Mouse (Mus musculus) heart, embryonic 11.5 days (tissue): ENCODE measurements around the gene Fau. TPM values are rescaled to one million over a fixed set of nuclear protein-coding genes. Genes with fewer than 3 reads are reported as not detected.

Experiments used
- ATAC-seq: fragments of 200-750 bp; cut with Nextera tagmentation; replicated peaks from 2 replicates; pipeline ENCODE4 v1.8.0; 2017; ENCODE audit warnings: moderate library complexity; ENCODE audit not compliant: insufficient number of reproducible peaks, low FRiP score, low TSS enrichment
- H3K27ac ChIP-seq: fragments of 300-500 bp; sonication (generic); 2 replicates; pipeline ENCODE4 v1.5.1; 2014; ENCODE audit warnings: mild to moderate bottlenecking, low read depth, low read length
- H3K27me3 ChIP-seq: fragments of 300-500 bp; sonication (generic); 2 replicates; pipeline ENCODE4 v1.6.1; 2014; ENCODE audit warnings: mild to moderate bottlenecking, low read length, mixed read lengths; ENCODE audit not compliant: control insufficient read depth, insufficient read depth
- H3K36me3 ChIP-seq: fragments of 300-500 bp; sonication (generic); 2 replicates; pipeline ENCODE4 v1.6.1; 2014; ENCODE audit warnings: mild to moderate bottlenecking, low read length, moderate library complexity, mixed read lengths; ENCODE audit not compliant: control insufficient read depth, insufficient read depth
- H3K4me1 ChIP-seq: fragments of 300-500 bp; sonication (generic); 2 replicates; pipeline ENCODE4 v1.6.1; 2014; ENCODE audit warnings: low read length; ENCODE audit not compliant: control insufficient read depth, insufficient read depth
- H3K4me2 ChIP-seq: fragments of 300-500 bp; sonication (generic); 2 replicates; pipeline ENCODE4 v1.6.1; 2014; ENCODE audit warnings: mild to moderate bottlenecking, moderate library complexity
- H3K4me3 ChIP-seq: fragments of 300-500 bp; sonication (generic); 2 replicates; pipeline ENCODE4 v1.5.1; 2014; ENCODE audit warnings: low read depth, low read length
- H3K9ac ChIP-seq: fragments of 300-500 bp; sonication (generic); 2 replicates; pipeline ENCODE4 v1.6.1; 2014; ENCODE audit warnings: mild to moderate bottlenecking, low read depth, low read length, moderate library complexity
- H3K9me3 ChIP-seq: fragments of 300-500 bp; sonication (generic); replicated peaks from 2 replicates; pipeline ENCODE4 v1.6.1; 2016; ENCODE audit warnings: low read length; ENCODE audit not compliant: control insufficient read depth
- WGBS: fragments of 180-500 bp; shearing (Covaris S2); extraction: QIAGEN DNeasy Blood & Tissue Kit; methylation state at CpG from one replicate; pipeline ENCODE4 v1.1.7; 2014; ENCODE audit not compliant: insufficient replicate concordance; 5-methylcytosine and 5-hydroxymethylcytosine counted together
- polyA plus RNA-seq: library from polyadenylated mRNA; unstranded; fragments of >200 nt; fragmentation: Nextera tagmentation; extraction: Ambion mirVana; gene quantifications from 2 replicates; pipeline ENCODE4 v1.2.1, GENCODE M21; 2014

Gene Fau
- polyA plus RNA-seq, 1 experiment from 2014 or later, result 633 TPM

- peaks cover 3% of the 10 kb centered on the region; the same call in 1 of the 2 replicates for H3K27me3 ChIP-seq
- H3K9ac ChIP-seq, result no peak overlapping the region
- no peak overlapping the region for H3K4me2 ChIP-seq
- no peak overlapping the region for H3K27ac ChIP-seq
- WGBS, result 35% methylated on average over 3 of the region's 3 CpGs
- no peak for ATAC-seq
- no peak overlapping the region for H3K4me3 ChIP-seq
- H3K9me3 ChIP-seq, result no peaks in the 10 kb centered on the region
- H3K36me3 ChIP-seq, result no peaks in the 10 kb centered on the region
- peaks cover 2% of the 10 kb centered on the region; the same call in 1 of the 2 replicates for H3K4me1 ChIP-seq
These were observed 37.4 kb upstream of the Fau start for GRCm38 (mm10) chr19:6020276-6020675.

- Histone ChIP-seq H3K27ac (no peak overlapping the region), H3K27me3 (no peaks in the 10 kb centered on the region), H3K4me1 (no peaks in the 10 kb centered on the region), H3K9ac (no peak overlapping the region), H3K4me2 (no peak overlapping the region), H3K4me3 (no peak overlapping the region), H3K36me3 (no peaks in the 10 kb centered on the region), H3K9me3 (no peaks in the 10 kb centered on the region)
- 54% methylated on average over 8 of the region's 8 CpGs for WGBS
- ATAC-seq, result no peak
These were observed 34.6 kb upstream of the Fau start for GRCm38 (mm10) chr19:6023059-6023458.

- Histone ChIP-seq H3K9me3 (no peaks in the 10 kb centered on the region), H3K36me3 (no peaks in the 10 kb centered on the region), H3K4me2 (no peak overlapping the region), H3K27me3 (no peaks in the 10 kb centered on the region), H3K4me1 (no peaks in the 10 kb centered on the region), H3K9ac (no peak overlapping the region), H3K27ac (no peak overlapping the region), H3K4me3 (no peak overlapping the region)
- no peak for ATAC-seq
- WGBS, result 77% methylated on average over 7 of the region's 7 CpGs
These were observed 33.7 kb upstream of the Fau start for GRCm38 (mm10) chr19:6023930-6024329.

- no peak overlapping the region for H3K9ac ChIP-seq
- H3K36me3 ChIP-seq, result no peaks in the 10 kb centered on the region
- no peak for ATAC-seq
- H3K9me3 ChIP-seq, result no peaks in the 10 kb centered on the region
- no peak overlapping the region for H3K27ac ChIP-seq
- H3K4me1 ChIP-seq, result no peaks in the 10 kb centered on the region
- 79% methylated on average over 6 of the region's 6 CpGs for WGBS
- no peak overlapping the region for H3K4me3 ChIP-seq
- H3K4me2 ChIP-seq, result no peak overlapping the region
- no peaks in the 10 kb centered on the region for H3K27me3 ChIP-seq
These were observed 28.7 kb upstream of the Fau start for GRCm38 (mm10) chr19:6028991-6029390.

- no peak for ATAC-seq
- no peak overlapping the region for H3K9ac ChIP-seq
- no peak overlapping the region for H3K27ac ChIP-seq
- no peaks in the 10 kb centered on the region for H3K9me3 ChIP-seq
- no peak overlapping the region for H3K4me2 ChIP-seq
- no peaks in the 10 kb centered on the region for H3K27me3 ChIP-seq
- H3K4me3 ChIP-seq, result no peak overlapping the region
- no peaks in the 10 kb centered on the region for H3K36me3 ChIP-seq
- no peaks in the 10 kb centered on the region for H3K4me1 ChIP-seq
- WGBS, result 64% methylated on average over 9 of the region's 9 CpGs
These were observed 28.2 kb upstream of the Fau start for GRCm38 (mm10) chr19:6029426-6029825.

GRCm38 (mm10) chr19:6030520-6031280 is 26.9 kb upstream of the Fau start:
- H3K27me3 ChIP-seq, result no peaks in the 10 kb centered on the region
- H3K27ac ChIP-seq, result no peak overlapping the region
- H3K9ac ChIP-seq, result no peak overlapping the region
- no peaks in the 10 kb centered on the region for H3K9me3 ChIP-seq
- no peak overlapping the region for H3K4me2 ChIP-seq
- no peaks in the 10 kb centered on the region for H3K36me3 ChIP-seq
- H3K4me3 ChIP-seq, result no peak overlapping the region
- 54% methylated on average over 14 of the region's 14 CpGs for WGBS
- H3K4me1 ChIP-seq, result no peaks in the 10 kb centered on the region
- no peak for ATAC-seq

- H3K4me3 ChIP-seq, result no peak overlapping the region
- no peaks in the 10 kb centered on the region for H3K36me3 ChIP-seq
- no peak for ATAC-seq
- no peak overlapping the region for H3K4me2 ChIP-seq
- no peak overlapping the region for H3K27ac ChIP-seq
- H3K9ac ChIP-seq, result no peak overlapping the region
- no peaks in the 10 kb centered on the region for H3K27me3 ChIP-seq
- H3K4me1 ChIP-seq, result no peaks in the 10 kb centered on the region
- H3K9me3 ChIP-seq, result no peaks in the 10 kb centered on the region
- 68% methylated on average over 9 of the region's 9 CpGs for WGBS
These were observed 21.6 kb upstream of the Fau start for GRCm38 (mm10) chr19:6035966-6036585.

GRCm38 (mm10) chr19:6037695-6038094 is 19.9 kb upstream of the Fau start:
- H3K9me3 ChIP-seq, result no peaks in the 10 kb centered on the region
- no peak for ATAC-seq
- no peak overlapping the region for H3K9ac ChIP-seq
- H3K27ac ChIP-seq, result no peak overlapping the region
- no peaks in the 10 kb centered on the region for H3K4me1 ChIP-seq
- H3K36me3 ChIP-seq, result no peaks in the 10 kb centered on the region
- no peak overlapping the region for H3K4me2 ChIP-seq
- H3K27me3 ChIP-seq, result no peaks in the 10 kb centered on the region
- H3K4me3 ChIP-seq, result no peak overlapping the region

GRCm38 (mm10) chr19:6038326-6038725 is 19.3 kb upstream of the Fau start:
- no peaks in the 10 kb centered on the region for H3K27me3 ChIP-seq
- ATAC-seq, result no peak
- H3K9me3 ChIP-seq, result no peaks in the 10 kb centered on the region
- H3K4me1 ChIP-seq, result no peaks in the 10 kb centered on the region
- no peak overlapping the region for H3K9ac ChIP-seq
- WGBS, result 79% methylated on average over 7 of the region's 7 CpGs
- no peak overlapping the region for H3K27ac ChIP-seq
- H3K4me3 ChIP-seq, result no peak overlapping the region
- H3K36me3 ChIP-seq, result no peaks in the 10 kb centered on the region
- H3K4me2 ChIP-seq, result no peak overlapping the region
